Mouse (Mus musculus) lung, embryonic 14.5 days (tissue): ENCODE measurements at regions not wholly inside any gene's neighbourhood (a gene's known extent, or its start where the extent isn't known, plus 50 kb on each side); places are given as distances from the start of the nearest gene placed in this dataset.

Experiments
- ATAC-seq: fragments of 200-750 bp; cut with Nextera tagmentation; 2 replicates; pipeline ENCODE4 v1.8.0; 2017; ENCODE audit warnings: mild to moderate bottlenecking, moderate TSS enrichment, moderate library complexity; ENCODE audit not compliant: insufficient read depth
- DNase-seq: peaks from one replicate; pipeline ENCODE4 v3.0.0-alpha.2; 2015
- H3K27ac ChIP-seq: fragments of 300-500 bp; sonication (generic); 2 replicates; pipeline ENCODE4 v1.5.1; 2014; ENCODE audit warnings: low read depth, mild to moderate bottlenecking, moderate library complexity
- H3K27me3 ChIP-seq: fragments of 300-500 bp; sonication (generic); 2 replicates; pipeline ENCODE4 v1.6.1; 2014; ENCODE audit warnings: low read length, control low read depth; ENCODE audit not compliant: insufficient read depth
- H3K36me3 ChIP-seq: fragments of 300-500 bp; sonication (generic); 2 replicates; pipeline ENCODE4 v1.6.1; 2014; ENCODE audit warnings: control low read depth; ENCODE audit not compliant: insufficient read depth
- H3K4me1 ChIP-seq: fragments of 300-500 bp; sonication (generic); 2 replicates; pipeline ENCODE4 v1.6.1; 2014; ENCODE audit warnings: antibody characterized with exemption, control low read depth; ENCODE audit not compliant: insufficient read depth
- H3K4me2 ChIP-seq: fragments of 300-500 bp; sonication (generic); 2 replicates; pipeline ENCODE4 v1.6.1; 2014; ENCODE audit warnings: mild to moderate bottlenecking
- H3K4me3 ChIP-seq: fragments of 300-500 bp; sonication (generic); 2 replicates; pipeline ENCODE4 v1.5.1; 2014; ENCODE audit warnings: low read depth, low read length
- H3K9ac ChIP-seq: fragments of 300-500 bp; sonication (generic); 2 replicates; pipeline ENCODE4 v1.6.1; 2014
- H3K9me3 ChIP-seq: fragments of 300-500 bp; sonication (generic); 2 replicates; pipeline ENCODE4 v1.6.1; 2016; ENCODE audit warnings: low read depth, low read length, control low read depth
- CTCF ChIP-seq: IDR thresholded peaks from 2 replicates; pipeline ENCODE4 v1.5.1; 2016; ENCODE audit warnings: antibody characterized with exemption, low read depth
- WGBS: fragments of 180-500 bp; shearing (Covaris S2); extraction: QIAGEN DNeasy Blood & Tissue Kit; methylation state at CpG from one replicate; pipeline ENCODE4 v1.1.7; 2014; 5-methylcytosine and 5-hydroxymethylcytosine counted together

GRCm38 (mm10) chr13:79880136-79880535, 1003.0 kb upstream of the Arrdc3 start:
- no peaks in the 10 kb centered on the region for H3K36me3 ChIP-seq
- no peaks in the 10 kb centered on the region for H3K9me3 ChIP-seq
- H3K27me3 ChIP-seq: no peaks in the 10 kb centered on the region
- WGBS: 91% methylated on average over 1 of the region's 1 CpGs
- no peak for DNase-seq
- no peak overlapping the region for H3K9ac ChIP-seq
- H3K4me2 ChIP-seq: no peak overlapping the region
- no peak overlapping the region for H3K27ac ChIP-seq
- no peak overlapping the region for H3K4me3 ChIP-seq
- TF ChIP-seq CTCF: no peak
- no peaks in the 10 kb centered on the region for H3K4me1 ChIP-seq
- no peak for ATAC-seq

GRCm38 (mm10) chr13:79885959-79886358, 997.2 kb upstream of the Arrdc3 start:
- Histone ChIP-seq H3K9ac (no peak overlapping the region), H3K4me3 (no peak overlapping the region), H3K9me3 (no peaks in the 10 kb centered on the region), H3K27ac (no peak overlapping the region), H3K36me3 (no peaks in the 10 kb centered on the region), H3K27me3 (no peaks in the 10 kb centered on the region), H3K4me1 (no peaks in the 10 kb centered on the region), H3K4me2 (no peak overlapping the region)
- DNase-seq: no peak
- TF ChIP-seq CTCF: no peak
- no peak for ATAC-seq

GRCm38 (mm10) chr13:79886361-79886760, 996.8 kb upstream of the Arrdc3 start:
- no peak for DNase-seq
- no peak overlapping the region for H3K9ac ChIP-seq
- H3K27ac ChIP-seq: no peak overlapping the region
- no peak overlapping the region for H3K4me2 ChIP-seq
- ATAC-seq: no peak
- H3K4me3 ChIP-seq: no peak overlapping the region
- no peaks in the 10 kb centered on the region for H3K4me1 ChIP-seq
- WGBS: 85% methylated on average over 1 of the region's 1 CpGs
- H3K27me3 ChIP-seq: no peaks in the 10 kb centered on the region
- TF ChIP-seq CTCF: no peak
- no peaks in the 10 kb centered on the region for H3K9me3 ChIP-seq
- H3K36me3 ChIP-seq: no peaks in the 10 kb centered on the region
